13 mouse cellular contexts compared by ENCODE assay signal in the genomic region with DNA sequence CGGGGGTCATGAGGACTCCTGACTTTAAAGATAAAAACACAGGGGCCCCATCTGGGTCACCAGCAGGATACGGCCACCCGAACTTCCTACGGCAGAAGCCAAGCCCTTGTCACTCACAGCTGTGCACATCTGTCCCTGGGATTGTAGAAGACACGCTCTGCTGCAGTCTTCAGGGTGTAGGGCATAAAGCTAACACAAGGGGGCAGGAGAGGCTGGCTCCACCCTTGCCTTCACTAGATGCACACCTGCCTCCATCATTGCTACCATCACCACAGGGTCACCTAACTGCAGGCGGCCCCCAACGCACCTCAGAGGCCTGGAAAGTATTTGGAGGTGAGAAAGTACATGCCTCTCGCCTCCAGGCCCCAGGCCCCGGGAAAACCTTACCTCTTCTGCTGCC. TPM values are rescaled to one million over a fixed set of nuclear protein-coding genes. Genes with fewer than 3 reads are reported as not detected.
DNase-seq lines count a peak whose midpoint lies in the region; ATAC-seq and TF ChIP-seq lines count a peak whose summit lies in the region.
"Had no signal": no experiment of that assay in that cellular context is flagged by ENCODE, and none has a peak within 500 bp of the region (broad histone marks: within the 10 kb centered on the region; RNA-seq: fewer than 3 reads in every experiment).

No protein-coding gene starts in this region.

- no peak for DNase-seq in heart, adult 2 months
- DNase-seq in heart, embryonic 10.5 days (ENCODE audit: low spot score): no peak
- DNase-seq in midbrain, postnatal 0 days (ENCODE audit: low spot score): no peak
- DNase-seq in midbrain, embryonic 10.5 days (ENCODE audit: low spot score): no peak
- DNase-seq in brain, embryonic 14.5 days (ENCODE audit: low read depth): no peak
- DNase-seq in left cerebral cortex, adult 8-10 months (ENCODE audit: low spot score in 2 of 2): no peak
- DNase-seq in T-cell, adult 2 months (ENCODE audit: low spot score): no peak
- DNase-seq: adrenal gland, postnatal 36 days; embryo, embryonic 11 days; kidney, adult 9 months; left cerebral cortex, postnatal 4 days had no signal

- no peak for TF ChIP-seq EP300 in heart, adult 2 months (IDR thresholded peaks at IDR 0.05; ENCODE audit: insufficient read depth, low read depth, low read length)

- H3K27me3 ChIP-seq in heart, adult 2 months (ENCODE audit: control insufficient read depth, insufficient read depth, low read length): no peaks in the 10 kb centered on the region
- H3K27me3 ChIP-seq in heart, embryonic 10.5 days (ENCODE audit: insufficient read depth, poor library complexity, severe bottlenecking): no peaks in the 10 kb centered on the region
- H3K27me3 ChIP-seq in midbrain, postnatal 0 days (ENCODE audit: insufficient read depth, low read length): no peaks in the 10 kb centered on the region
- no peaks in the 10 kb centered on the region for H3K27me3 ChIP-seq in midbrain, embryonic 10.5 days (ENCODE audit: low read depth, poor library complexity, severe bottlenecking)
- H3K27me3 ChIP-seq: midbrain, embryonic 12.5 days had no signal

- H3K4me3 ChIP-seq in heart, adult 2 months: no peak overlapping the region
- H3K4me3 ChIP-seq in heart, embryonic 10.5 days: no peak overlapping the region
- no peak overlapping the region for H3K4me3 ChIP-seq in midbrain, postnatal 0 days (ENCODE audit: low read depth, low read length)
- H3K4me3 ChIP-seq in midbrain, embryonic 10.5 days: no peak overlapping the region
- no peak overlapping the region for H3K4me3 ChIP-seq in olfactory bulb, adult 2 months (ENCODE audit: insufficient read depth, low read depth, low read length)
- H3K4me3 ChIP-seq: midbrain, embryonic 12.5 days had no signal

- H3K27ac ChIP-seq in heart, adult 2 months: no peak overlapping the region
- H3K27ac ChIP-seq in heart, embryonic 10.5 days: no peak overlapping the region
- no peak overlapping the region for H3K27ac ChIP-seq in midbrain, postnatal 0 days (ENCODE audit: low read depth, low read length)
- no peak overlapping the region for H3K27ac ChIP-seq in midbrain, embryonic 10.5 days (replicated peaks)
- H3K27ac ChIP-seq in olfactory bulb, adult 2 months (ENCODE audit: insufficient read depth, low read depth, low read length): no peak overlapping the region
- H3K27ac ChIP-seq: midbrain, embryonic 12.5 days had no signal

- whole genome bisulfite sequencing in heart, adult 2 months: 81% methylated on average over 9 of the region's 9 CpGs
- WGBS in heart, embryonic 10.5 days: 87% methylated on average over 9 of the region's 9 CpGs
- 98% methylated on average over 9 of the region's 9 CpGs for WGBS in midbrain, postnatal 0 days
- 94% methylated on average over 9 of the region's 9 CpGs for WGBS in midbrain, embryonic 10.5 days
- 91% methylated on average over 9 of the region's 9 CpGs for WGBS in olfactory bulb, adult 2 months

- intact Hi-C loops in heart, adult 2 months (cut with DNase I): no loop called here

- H3K4me1 ChIP-seq in heart, adult 2 months (ENCODE audit: control insufficient read depth, insufficient read depth, low read length): no peaks in the 10 kb centered on the region
- no peaks in the 10 kb centered on the region for H3K4me1 ChIP-seq in heart, embryonic 10.5 days
- H3K4me1 ChIP-seq in midbrain, postnatal 0 days (ENCODE audit: insufficient read depth, low read length): no peaks in the 10 kb centered on the region
- H3K4me1 ChIP-seq in midbrain, embryonic 10.5 days: no peaks in the 10 kb centered on the region
- H3K4me1 ChIP-seq in olfactory bulb, adult 2 months (ENCODE audit: control insufficient read depth, insufficient read depth, low read length): peaks cover 23% of the 10 kb centered on the region
- H3K4me1 ChIP-seq: midbrain, embryonic 12.5 days had no signal

- TF ChIP-seq CTCF in heart, adult 2 months (IDR thresholded peaks at IDR 0.05): peak; percentile 65
- TF ChIP-seq CTCF in midbrain, postnatal 0 days (IDR thresholded peaks at IDR 0.05): peak; percentile 50
- peak; percentile 23; the same call in 1 of the 2 replicates for TF ChIP-seq CTCF in brain, embryonic 14.5 days (IDR thresholded peaks at IDR 0.05; ENCODE audit: borderline replicate concordance, extremely low read depth, insufficient read depth, insufficient read length)
- TF ChIP-seq CTCF in olfactory bulb, adult 2 months (IDR thresholded peaks at IDR 0.05; ENCODE audit: insufficient read depth, low read depth, low read length): peak; percentile 17; the same call in 1 of the 2 replicates

- H3K79me2 ChIP-seq in heart, adult 2 months (replicated peaks; ENCODE audit: control insufficient read depth, insufficient read depth, low read length): no peaks in the 10 kb centered on the region

- no peaks in the 10 kb centered on the region for H3K9me3 ChIP-seq in heart, embryonic 10.5 days
- no peaks in the 10 kb centered on the region for H3K9me3 ChIP-seq in midbrain, postnatal 0 days (ENCODE audit: low read length)
- H3K9me3 ChIP-seq in midbrain, embryonic 10.5 days (replicated peaks): peaks cover 18% of the 10 kb centered on the region; the same call in 1 of the 2 replicates

- ATAC-seq in midbrain, postnatal 0 days (ENCODE audit: low FRiP score): no peak

- H3K4me2 ChIP-seq in midbrain, postnatal 0 days (ENCODE audit: low read depth, low read length, poor library complexity, severe bottlenecking): no peak overlapping the region
- H3K4me2 ChIP-seq: midbrain, embryonic 12.5 days had no signal

- no peaks in the 10 kb centered on the region for H3K36me3 ChIP-seq in heart, adult 2 months (ENCODE audit: control insufficient read depth, insufficient read depth, low read length)
- H3K36me3 ChIP-seq in heart, embryonic 10.5 days: peaks cover 100% of the 10 kb centered on the region
- peaks cover 88% of the 10 kb centered on the region for H3K36me3 ChIP-seq in midbrain, postnatal 0 days (ENCODE audit: insufficient read depth, low read length)
- H3K36me3 ChIP-seq in midbrain, embryonic 10.5 days: peaks cover 100% of the 10 kb centered on the region

- H3K9ac ChIP-seq in heart, adult 2 months (ENCODE audit: low read depth, low read length): no peak overlapping the region
- no peak overlapping the region for H3K9ac ChIP-seq in midbrain, postnatal 0 days (replicated peaks; ENCODE audit: low read length, poor library complexity, severe bottlenecking)
- H3K9ac ChIP-seq: midbrain, embryonic 12.5 days had no signal

- no peak for TF ChIP-seq POLR2A in heart, adult 2 months (IDR thresholded peaks at IDR 0.05; ENCODE audit: insufficient read depth, low read depth, low read length)
- no peak for TF ChIP-seq POLR2A in brain, embryonic 14.5 days (IDR thresholded peaks at IDR 0.05; ENCODE audit: borderline replicate concordance, extremely low read depth, insufficient read depth, insufficient read length, poor library complexity, severe bottlenecking)
- no peak for TF ChIP-seq POLR2A in olfactory bulb, adult 2 months (IDR thresholded peaks at IDR 0.05; ENCODE audit: insufficient read depth, low read depth, low read length)

RNA-seq across cellular contexts. Expression of a gene that starts 19.8 kb away (rescaled TPM):
- total RNA-seq in heart, adult 2 months (2021): 10 to 100 TPM; 10.6 to 11.0 TPM
- polyA plus RNA-seq in heart, adult 2 months (2012; rRNA removed): 13.9 and 14.6 TPM in 2 replicates
- polyA plus RNA-seq in heart, embryonic 10.5 days (2016; fragmentation: Nextera tagmentation; extraction: Ambion mirVana): 23.5 and 32.9 TPM in 2 replicates
- total RNA-seq in midbrain, postnatal 0 days (2014; rRNA removed): 196 and 204 TPM in 2 replicates
- polyA plus RNA-seq in midbrain, postnatal 0 days (2015; fragmentation: Nextera tagmentation; extraction: Ambion mirVana): 52.0 and 56.6 TPM in 2 replicates
- 28.6 and 36.2 TPM in 2 replicates for polyA plus RNA-seq in midbrain, embryonic 10.5 days (2016; fragmentation: Nextera tagmentation; extraction: Ambion mirVana)
- 164 and 280 TPM in 2 replicates for polyA plus RNA-seq in brain, embryonic 14.5 days (2012; rRNA removed)
- polyA plus RNA-seq in olfactory bulb, adult 2 months (2012; ENCODE audit: insufficient read depth, insufficient read length, low replicate concordance, missing spikeins): not detected in 2 replicates
- total RNA-seq in left cerebral cortex, adult 8-10 months (2022): 100 to 1,000 TPM; 173 to 201 (median 187) TPM

RNA-seq across cellular contexts. Expression of a gene that starts 21.9 kb away (rescaled TPM):
- 10 to 100 TPM in 1 of 2 experiments, 1 to 10 TPM in 1; 7.4 to 11.5 TPM for total RNA-seq in heart, adult 2 months (2021)
- polyA plus RNA-seq in heart, adult 2 months (2012; rRNA removed): 18.4 and 23.1 TPM in 2 replicates
- 3.8 and 4.7 TPM in 2 replicates for polyA plus RNA-seq in heart, embryonic 10.5 days (2016; fragmentation: Nextera tagmentation; extraction: Ambion mirVana)
- total RNA-seq in midbrain, postnatal 0 days (2014; rRNA removed): 55.6 and 56.6 TPM in 2 replicates
- 20.1 and 22.5 TPM in 2 replicates for polyA plus RNA-seq in midbrain, postnatal 0 days (2015; fragmentation: Nextera tagmentation; extraction: Ambion mirVana)
- 43.7 and 50.8 TPM in 2 replicates for polyA plus RNA-seq in midbrain, embryonic 10.5 days (2016; fragmentation: Nextera tagmentation; extraction: Ambion mirVana)
- polyA plus RNA-seq in brain, embryonic 14.5 days (2012; rRNA removed): 55.8 and 73.4 TPM in 2 replicates
- polyA plus RNA-seq in olfactory bulb, adult 2 months (2012; ENCODE audit: insufficient read depth, insufficient read length, low replicate concordance, missing spikeins): not detected in 2 replicates
- 10 to 100 TPM; 19.9 to 24.1 (median 22.3) TPM for total RNA-seq in left cerebral cortex, adult 8-10 months (2022)
